Mouse (Mus musculus) splenic B cell, adult 2 months (primary cell): ENCODE results near the gene Sardh.

ENCODE experiments used
- DNase-seq: peaks from one replicate; pipeline ENCODE4 v3.0.0-alpha.2; 2011; ENCODE audit warnings: low read depth, low spot score
- H3K27me3 ChIP-seq: 2 replicates; pipeline ENCODE4 v1.6.1; 2012; ENCODE audit warnings: mild to moderate bottlenecking, low read length, moderate library complexity, mixed read lengths; ENCODE audit not compliant: control insufficient read depth, poor library complexity, insufficient read depth, severe bottlenecking
- H3K36me3 ChIP-seq: 2 replicates; pipeline ENCODE4 v1.6.1; 2012; ENCODE audit warnings: mild to moderate bottlenecking, low read length, moderate library complexity, mixed read lengths; ENCODE audit not compliant: control insufficient read depth, poor library complexity, insufficient read depth, severe bottlenecking

The Sardh gene

DNA sequence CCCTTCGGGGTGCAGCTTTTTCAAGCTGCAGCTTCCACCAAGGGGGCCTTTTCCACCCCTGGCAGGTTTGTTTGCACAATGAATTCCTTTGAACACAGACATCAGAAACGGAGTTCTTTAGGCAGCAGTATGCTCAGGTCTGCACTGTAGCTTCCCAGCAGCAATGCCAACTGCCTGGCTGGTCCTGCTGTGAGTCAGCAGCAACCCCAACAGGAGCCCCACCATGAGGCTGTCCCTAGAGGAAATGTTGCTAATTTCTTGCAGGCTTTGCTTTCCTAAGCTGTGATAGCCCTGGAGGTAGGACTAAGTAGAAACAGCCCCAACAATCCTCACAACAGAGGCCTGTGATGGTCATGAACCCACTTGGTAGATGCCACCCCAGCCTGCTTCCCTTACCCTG, 81.1 kb downstream of the Sardh start:
- no peaks in the 10 kb centered on the region for H3K27me3 ChIP-seq
- no peak for DNase-seq
- H3K36me3 ChIP-seq, result no peaks in the 10 kb centered on the region

DNA sequence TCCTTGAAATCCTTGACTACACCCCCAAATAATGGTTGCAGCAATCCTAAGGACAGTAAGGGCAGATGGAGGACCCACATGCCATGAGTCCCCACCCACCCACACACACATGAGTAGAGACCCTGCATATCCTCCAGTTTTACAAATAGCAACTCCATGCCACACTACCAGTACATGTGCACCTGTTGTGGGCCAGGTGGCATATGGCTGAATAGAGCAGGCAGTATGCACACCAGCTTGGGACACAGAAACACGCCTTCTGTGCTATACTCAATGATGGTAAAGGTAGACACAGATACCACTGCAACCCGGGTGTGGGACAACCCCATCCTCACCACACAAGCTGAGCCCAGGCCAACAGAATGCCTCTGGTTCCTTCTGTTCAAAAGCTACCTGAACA, 82.1 kb downstream of the Sardh start:
- H3K27me3 ChIP-seq, result no peaks in the 10 kb centered on the region
- DNase-seq, result no peak
- no peaks in the 10 kb centered on the region for H3K36me3 ChIP-seq

- Histone ChIP-seq H3K36me3 (no peaks in the 10 kb centered on the region), H3K27me3 (no peaks in the 10 kb centered on the region)
- no peak for DNase-seq
Observed at GRCm38 (mm10) chr2:27164796-27165590, 83.1 kb downstream of the Sardh start, which contains the start of gene Dbh. Dbh (plus strand) TSS chr2:27165233.

DNA sequence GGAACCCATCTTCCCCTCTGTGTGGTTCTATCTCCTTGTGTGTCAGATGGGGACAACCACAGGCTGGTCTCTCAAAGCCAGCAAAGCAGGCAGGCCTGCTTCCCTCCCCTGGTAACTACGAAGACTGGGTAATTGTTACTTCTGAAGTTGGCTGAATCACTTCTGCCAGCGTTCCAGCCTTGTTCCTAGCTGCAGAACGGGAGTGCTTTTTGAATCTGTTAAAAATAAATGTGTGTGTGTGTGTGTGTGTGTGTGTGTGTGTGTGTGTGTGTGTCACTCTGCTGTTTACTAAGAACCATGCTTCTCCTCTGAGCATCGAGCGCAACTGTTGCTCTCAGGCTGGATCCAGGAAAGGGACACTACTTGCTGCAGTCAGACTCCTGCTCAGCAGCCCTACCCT, 84.3 kb downstream of the Sardh start:
- Histone ChIP-seq H3K27me3 (no peaks in the 10 kb centered on the region), H3K36me3 (no peaks in the 10 kb centered on the region)
- no peak for DNase-seq

DNA sequence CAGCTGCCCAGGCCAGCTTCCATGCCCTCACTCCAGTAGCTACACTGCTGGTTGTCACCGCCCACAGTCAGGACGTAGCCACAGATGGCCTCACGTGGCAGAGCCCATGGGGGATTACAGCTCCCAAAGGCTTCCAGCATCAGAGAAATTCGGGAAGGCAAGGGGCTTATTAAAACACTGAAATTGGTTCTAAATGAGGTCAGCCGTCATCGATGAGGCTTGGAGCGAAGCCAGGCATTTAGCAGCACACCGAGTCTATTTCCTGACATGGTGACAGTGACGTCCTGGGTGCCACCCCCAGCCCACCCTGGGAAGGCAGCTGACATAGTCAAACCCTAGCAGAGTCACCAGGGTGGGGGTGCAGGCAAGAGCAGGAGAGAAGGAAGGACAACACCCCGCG, 85.5 kb downstream of the Sardh start:
- no peak for DNase-seq
- no peaks in the 10 kb centered on the region for H3K36me3 ChIP-seq

DNA sequence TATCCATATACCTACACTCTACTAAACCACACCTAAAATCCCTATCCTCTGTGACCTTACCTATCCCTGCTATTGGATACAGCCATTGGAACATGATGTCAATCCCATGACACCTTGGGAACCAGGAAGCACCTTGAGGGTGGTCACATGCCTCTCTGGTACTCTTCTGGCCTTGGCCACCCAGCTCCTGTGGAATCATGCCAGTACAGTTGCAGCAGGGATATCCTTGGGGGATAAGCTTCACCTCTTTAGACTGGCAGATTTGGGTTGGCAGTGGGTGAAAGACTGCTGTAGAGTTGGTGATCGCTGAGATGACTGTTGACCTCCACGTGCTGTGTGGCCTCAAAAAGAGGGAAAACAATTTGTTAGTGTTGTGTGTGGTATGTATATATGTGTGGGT, 86.6 kb downstream of the Sardh start:
- no peak for DNase-seq
- H3K36me3 ChIP-seq, result no peaks in the 10 kb centered on the region
- H3K27me3 ChIP-seq, result no peaks in the 10 kb centered on the region

More for the DNA sequence above, 85.5 kb downstream of the Sardh start:
- H3K27me3 ChIP-seq, result no peaks in the 10 kb centered on the region

DNA sequence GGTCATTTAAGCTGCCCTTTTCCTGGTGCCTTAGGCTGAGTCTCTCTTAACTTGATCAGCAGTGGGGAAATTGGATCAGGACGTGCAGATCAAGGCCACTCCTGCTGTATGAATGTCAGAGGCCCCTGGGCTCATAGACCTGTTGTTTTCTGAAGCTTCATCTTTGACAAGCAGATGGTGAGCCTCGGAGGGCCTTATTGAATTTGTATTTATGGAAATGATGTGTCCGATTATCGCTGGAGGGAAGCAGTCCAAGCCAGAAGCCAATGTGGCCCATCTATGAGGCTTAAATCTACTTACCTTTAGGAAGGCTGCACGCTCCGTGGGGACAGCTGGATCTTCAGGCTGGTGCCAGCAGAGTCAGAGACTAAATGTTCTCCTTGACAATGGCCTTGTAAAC, 91.5 kb downstream of the Sardh start:
- no peaks in the 10 kb centered on the region for H3K36me3 ChIP-seq
- DNase-seq, result no peak
- no peaks in the 10 kb centered on the region for H3K27me3 ChIP-seq

DNA sequence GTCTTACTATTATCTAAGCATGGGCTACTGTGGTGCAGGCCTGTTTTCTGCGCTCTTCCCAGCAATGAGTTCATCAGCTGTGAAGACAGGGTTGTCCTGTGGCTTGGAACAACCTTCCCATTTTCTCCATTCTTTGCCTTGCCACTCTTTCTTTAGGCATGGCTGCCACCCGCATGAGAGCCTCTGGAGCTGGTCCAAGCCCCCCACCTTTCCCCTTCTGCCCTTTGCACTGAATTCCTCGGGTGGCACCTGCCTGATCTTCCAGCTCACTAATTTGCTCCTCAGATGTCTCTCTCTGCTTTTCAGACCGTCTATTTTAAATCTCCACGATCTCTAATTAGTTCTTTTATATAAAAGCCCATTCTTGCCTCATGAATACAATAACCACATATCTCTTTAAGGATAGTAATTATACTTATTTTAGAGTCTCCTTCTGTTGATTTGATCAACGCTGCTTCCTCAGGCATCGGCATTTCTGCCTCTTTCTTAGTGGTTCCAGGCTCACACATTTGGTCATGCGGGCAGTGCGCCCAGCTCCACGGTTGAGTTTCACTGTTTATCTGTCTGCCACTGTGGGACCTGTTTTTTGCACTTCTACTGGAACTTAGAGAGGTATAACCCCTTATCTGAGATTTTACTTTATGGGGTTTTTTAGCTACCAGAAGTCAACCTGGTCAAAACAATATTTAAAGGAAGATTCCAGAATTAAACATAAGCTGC, 93.5 kb downstream of the Sardh start:
- no peak for DNase-seq
- H3K27me3 ChIP-seq, result no peaks in the 10 kb centered on the region
- H3K36me3 ChIP-seq, result no peaks in the 10 kb centered on the region

GRCm38 (mm10) chr2:27149457-27149856, 98.7 kb downstream of the Sardh start:
- H3K36me3 ChIP-seq, result no peaks in the 10 kb centered on the region
- DNase-seq, result no peak
- H3K27me3 ChIP-seq, result no peaks in the 10 kb centered on the region

DNA sequence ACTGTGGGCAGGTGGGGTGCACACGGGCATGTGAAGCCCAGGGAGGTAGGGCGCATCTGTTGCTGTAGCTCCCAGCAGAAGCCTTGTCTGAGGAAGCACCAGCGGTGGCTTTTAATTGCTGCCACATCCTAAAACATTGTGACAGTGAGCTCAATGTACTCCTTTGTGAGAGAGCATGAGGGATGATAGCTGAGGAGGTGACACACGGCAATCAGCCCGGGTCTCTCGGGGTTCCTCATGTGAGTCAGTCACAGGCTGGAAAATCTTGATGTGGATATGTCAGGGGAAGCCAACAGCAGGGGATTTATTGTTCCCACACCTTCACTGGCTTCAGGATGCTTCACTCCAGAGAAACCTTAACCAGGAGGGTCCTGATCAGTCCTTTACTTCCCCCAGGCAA, 101.3 kb downstream of the Sardh start:
- H3K27me3 ChIP-seq, result no peaks in the 10 kb centered on the region
- H3K36me3 ChIP-seq, result no peaks in the 10 kb centered on the region
- DNase-seq, result no peak

GRCm38 (mm10) chr2:27144957-27145356, 103.2 kb downstream of the Sardh start:
- DNase-seq, result no peak
- no peaks in the 10 kb centered on the region for H3K27me3 ChIP-seq
- H3K36me3 ChIP-seq, result no peaks in the 10 kb centered on the region

GRCm38 (mm10) chr2:27141950-27142693, 106.0 kb downstream of the Sardh start, which contains the start of gene Fam163b:
Fam163b (minus strand) TSS chr2:27142491.
- peak; percentile 48 for DNase-seq
- H3K27me3 ChIP-seq, result no peaks in the 10 kb centered on the region
- no peaks in the 10 kb centered on the region for H3K36me3 ChIP-seq
